Mouse (Mus musculus): ENCODE measurements around the gene C1qc.

C1qc gene

GRCm38 (mm10) chr4:136894821-136895220 lies 2.0 kb upstream of the C1qc start:
- DNase-seq = peak; percentile 93

GRCm38 (mm10) chr4:136893691-136894543 lies 1.1 kb upstream of the C1qc start:
- DNase-seq = peak; percentile 91

- peak; percentile 91 for DNase-seq
These were observed 494 bp downstream of the C1qc start for GRCm38 (mm10) chr4:136892371-136892770.

GRCm38 (mm10) chr4:136891115-136891514 lies 1.8 kb downstream of the C1qc start:
- peak; percentile 90 for DNase-seq

- DNase-seq = peak; percentile 91
These were observed 2.9 kb downstream of the C1qc start for GRCm38 (mm10) chr4:136889981-136890380.

GRCm38 (mm10) chr4:136887714-136888113 lies 5.2 kb downstream of the C1qc start:
- DNase-seq = peak; percentile 95

GRCm38 (mm10) chr4:136886101-136886500 lies 6.8 kb downstream of the C1qc start, which contains the start of gene C1qb:
Gene C1qb, minus strand, starts transcription at chr4:136886187.
- DNase-seq = peak; percentile 99

GRCm38 (mm10) chr4:136878601-136879000 lies 14.3 kb downstream of the C1qc start:
- peak; percentile 88 for DNase-seq

- DNase-seq = peak; percentile 82
These were observed 14.7 kb downstream of the C1qc start for GRCm38 (mm10) chr4:136878171-136878570.

- DNase-seq = peak; percentile 82
These were observed 15.9 kb downstream of the C1qc start for GRCm38 (mm10) chr4:136876971-136877370.

- no peak for DNase-seq
These were observed 17.9 kb downstream of the C1qc start for GRCm38 (mm10) chr4:136875012-136875411.

GRCm38 (mm10) chr4:136868371-136868770 lies 24.5 kb downstream of the C1qc start:
- no peak for DNase-seq

GRCm38 (mm10) chr4:136867690-136868345 lies 25.0 kb downstream of the C1qc start:
- no peak for DNase-seq

- DNase-seq = no peak
These were observed 27.3 kb downstream of the C1qc start for GRCm38 (mm10) chr4:136865531-136865930.

GRCm38 (mm10) chr4:136864751-136865470 lies 28.0 kb downstream of the C1qc start:
- DNase-seq = no peak

GRCm38 (mm10) chr4:136863517-136863916 lies 29.3 kb downstream of the C1qc start:
- DNase-seq = no peak

GRCm38 (mm10) chr4:136862411-136862810 lies 30.5 kb downstream of the C1qc start:
- no peak for DNase-seq

- no peak for DNase-seq
These were observed 31.1 kb downstream of the C1qc start for GRCm38 (mm10) chr4:136861806-136862205.

- no peak for DNase-seq
These were observed 32.8 kb downstream of the C1qc start for GRCm38 (mm10) chr4:136860022-136860421.

- DNase-seq = no peak
These were observed 37.8 kb downstream of the C1qc start for GRCm38 (mm10) chr4:136855081-136855480.

GRCm38 (mm10) chr4:136852989-136853388 lies 39.9 kb downstream of the C1qc start:
- DNase-seq = no peak

GRCm38 (mm10) chr4:136852119-136852518 lies 40.7 kb downstream of the C1qc start:
- no peak for DNase-seq

GRCm38 (mm10) chr4:136848565-136848964 lies 44.3 kb downstream of the C1qc start:
- no peak for DNase-seq
